Mouse (Mus musculus) small intestine, adult 2 months (tissue): ENCODE measurements around the gene Cic.

Experiments used
- CTCF ChIP-seq: fragments of 200-500 bp; IDR thresholded peaks from 2 replicates; pipeline ENCODE4 v1.5.1; 2012; ENCODE audit warnings: low read depth, mild to moderate bottlenecking, control low read depth, inconsistent platforms, low read length, moderate library complexity, mixed read lengths; ENCODE audit not compliant: insufficient replicate concordance, insufficient read length; ENCODE audit errors: extremely low read depth
- POLR2A ChIP-seq: fragments of 200-500 bp; IDR thresholded peaks from 2 replicates; pipeline ENCODE4 v1.6.1; 2012; ENCODE audit warnings: low read depth, mild to moderate bottlenecking, control low read depth, inconsistent platforms, low read length, moderate library complexity

GRCm38 (mm10) chr7:25249314-25250140 lies 18.0 kb upstream of the Cic start:
- no peak for TF ChIP-seq CTCF
- no peak for TF ChIP-seq POLR2A
